Mouse (Mus musculus) small intestine, adult 2 months (tissue): ENCODE measurements around the gene Mctp1. TPM values are rescaled to one million over a fixed set of nuclear protein-coding genes. Genes with fewer than 3 reads are reported as not detected.

ENCODE experiments used
- H3K27ac ChIP-seq: fragments of 200-500 bp; 2 replicates; pipeline ENCODE4 v1.5.1; 2012; ENCODE audit warnings: low read depth, low read length, control low read depth, inconsistent platforms; ENCODE audit not compliant: insufficient read depth
- H3K27me3 ChIP-seq: fragments of 200-500 bp; 2 replicates; pipeline ENCODE4 v1.6.1; 2012; ENCODE audit warnings: mild to moderate bottlenecking, moderate library complexity, low read length, inconsistent platforms; ENCODE audit not compliant: control insufficient read depth, insufficient read depth
- H3K36me3 ChIP-seq: fragments of 200-500 bp; 2 replicates; pipeline ENCODE4 v1.6.1; 2012; ENCODE audit warnings: mild to moderate bottlenecking, low read length, control low read depth, inconsistent platforms; ENCODE audit not compliant: control insufficient read depth, insufficient read depth
- H3K4me1 ChIP-seq: fragments of 200-500 bp; 2 replicates; pipeline ENCODE4 v1.6.1; 2012; ENCODE audit warnings: low read length, inconsistent platforms, mixed read lengths; ENCODE audit not compliant: control insufficient read depth, insufficient read depth, insufficient read length
- H3K4me3 ChIP-seq: fragments of 200-500 bp; 2 replicates; pipeline ENCODE4 v1.5.1; 2012; ENCODE audit warnings: low read depth, mild to moderate bottlenecking, control low read depth, inconsistent platforms, low read length, moderate library complexity
- CTCF ChIP-seq: fragments of 200-500 bp; IDR thresholded peaks from 2 replicates; pipeline ENCODE4 v1.5.1; 2012; ENCODE audit warnings: low read depth, mild to moderate bottlenecking, control low read depth, inconsistent platforms, low read length, moderate library complexity, mixed read lengths; ENCODE audit not compliant: insufficient replicate concordance, insufficient read length; ENCODE audit errors: extremely low read depth
- POLR2A ChIP-seq: fragments of 200-500 bp; IDR thresholded peaks from 2 replicates; pipeline ENCODE4 v1.6.1; 2012; ENCODE audit warnings: low read depth, mild to moderate bottlenecking, control low read depth, inconsistent platforms, low read length, moderate library complexity
- WGBS: fragments of 180-500 bp; shearing (Covaris S2); methylation state at CpG from one replicate; pipeline ENCODE4 v1.1.7; 2018; 5-methylcytosine and 5-hydroxymethylcytosine counted together
- polyA plus RNA-seq: library from polyadenylated mRNA; depleted of rRNA; stranded (reverse); fragments of >200 nt; gene quantifications from 2 replicates; pipeline ENCODE4 v1.2.3, GENCODE M21; 2012

Mctp1 gene
- polyA plus RNA-seq, 1 experiment: 0.14 TPM

DNA sequence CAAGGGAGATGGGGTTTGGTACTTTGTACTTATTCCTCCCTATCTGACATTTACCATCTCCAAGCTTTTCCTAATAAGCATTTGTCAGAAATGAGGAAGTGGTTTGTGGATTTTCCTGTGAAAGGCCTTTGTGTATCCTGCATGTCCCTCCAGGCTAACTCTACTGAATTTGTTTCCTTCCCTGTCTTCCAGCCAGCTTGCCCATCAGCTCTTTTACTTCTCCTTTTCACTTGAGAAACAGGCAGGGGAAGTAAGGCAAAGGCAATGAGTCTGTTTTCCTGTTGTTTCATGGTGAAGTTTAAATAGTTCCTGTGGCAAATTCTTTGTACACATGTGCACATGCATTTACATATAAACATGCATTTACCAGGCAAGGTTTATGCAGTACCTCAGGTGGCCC is 11.6 kb downstream of the Mctp1 start:
- TF ChIP-seq CTCF (no peak), POLR2A (no peak)

GRCm38 (mm10) chr13:76409296-76409695 is 25.0 kb downstream of the Mctp1 start:
- Histone ChIP-seq H3K27ac (no peak overlapping the region), H3K27me3 (no peaks in the 10 kb centered on the region), H3K4me1 (no peaks in the 10 kb centered on the region), H3K36me3 (no peaks in the 10 kb centered on the region), H3K4me3 (no peak overlapping the region)
- 69% methylated on average over 2 of the region's 2 CpGs for WGBS
- TF ChIP-seq POLR2A: no peak
- TF ChIP-seq CTCF: no peak

More for the DNA sequence above, 11.6 kb downstream of the Mctp1 start:
- Histone ChIP-seq H3K27me3 (no peaks in the 10 kb centered on the region), H3K4me1 (no peaks in the 10 kb centered on the region), H3K36me3 (no peaks in the 10 kb centered on the region), H3K27ac (no peak overlapping the region), H3K4me3 (no peak overlapping the region)

- Histone ChIP-seq H3K27me3 (no peaks in the 10 kb centered on the region), H3K4me1 (no peaks in the 10 kb centered on the region), H3K27ac (no peak overlapping the region), H3K36me3 (no peaks in the 10 kb centered on the region), H3K4me3 (no peak overlapping the region)
- TF ChIP-seq POLR2A: no peak
- TF ChIP-seq CTCF: no peak
- 59% methylated on average over 1 of the region's 1 CpGs for WGBS
Measured at GRCm38 (mm10) chr13:76410665-76411064, 26.3 kb downstream of the Mctp1 start.

DNA sequence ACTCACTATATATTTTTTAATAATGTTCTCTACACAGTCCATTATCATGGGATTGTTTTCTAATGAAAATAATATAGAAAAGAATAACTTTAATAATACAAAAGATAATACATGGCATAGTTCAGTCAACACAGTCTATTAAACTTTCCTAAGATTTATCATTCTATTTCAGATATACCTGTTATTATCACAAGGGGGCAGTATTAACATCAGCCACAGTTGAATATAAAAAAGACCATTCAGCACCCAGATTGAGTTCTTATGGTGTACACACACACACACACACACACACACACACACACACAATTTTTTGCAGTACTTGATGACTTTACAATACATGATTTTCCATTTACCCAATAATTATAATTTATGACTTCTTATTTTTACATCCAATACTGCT is 31.0 kb downstream of the Mctp1 start:
- no peak for TF ChIP-seq CTCF
- no peaks in the 10 kb centered on the region for H3K36me3 ChIP-seq

GRCm38 (mm10) chr13:76420111-76420510 is 35.8 kb downstream of the Mctp1 start:
- H3K36me3 ChIP-seq: no peaks in the 10 kb centered on the region
- H3K4me1 ChIP-seq: no peaks in the 10 kb centered on the region
- TF ChIP-seq CTCF (no peak), POLR2A (no peak)
- 58% methylated on average over 4 of the region's 4 CpGs for WGBS
- no peak overlapping the region for H3K27ac ChIP-seq
- H3K4me3 ChIP-seq: no peak overlapping the region
- no peaks in the 10 kb centered on the region for H3K27me3 ChIP-seq

More for the DNA sequence above, 31.0 kb downstream of the Mctp1 start:
- no peak overlapping the region for H3K27ac ChIP-seq
- no peaks in the 10 kb centered on the region for H3K27me3 ChIP-seq
- H3K4me1 ChIP-seq: no peaks in the 10 kb centered on the region
- H3K4me3 ChIP-seq: no peak overlapping the region

DNA sequence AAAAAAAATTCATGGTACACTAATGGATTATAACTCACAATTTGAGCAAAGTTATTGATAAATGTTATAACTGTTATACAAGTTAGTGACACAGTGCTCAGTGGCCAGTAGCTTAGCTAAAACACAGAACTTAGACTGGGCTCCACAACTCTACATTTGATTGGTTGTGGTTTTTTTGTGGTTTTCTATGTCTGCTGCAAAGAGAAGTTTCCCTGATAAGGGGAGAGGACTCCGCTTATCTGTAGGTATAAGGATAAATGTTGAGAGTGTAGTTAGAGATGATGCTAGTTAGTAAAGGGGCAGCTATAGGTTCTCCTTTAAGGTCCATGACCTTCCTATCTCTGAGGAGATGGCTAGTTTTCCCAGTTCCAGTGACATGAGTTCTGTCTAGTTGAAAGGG is 36.7 kb downstream of the Mctp1 start:
- H3K27ac ChIP-seq: no peak overlapping the region
- no peak overlapping the region for H3K4me3 ChIP-seq
- no peaks in the 10 kb centered on the region for H3K27me3 ChIP-seq
- H3K36me3 ChIP-seq: no peaks in the 10 kb centered on the region
- TF ChIP-seq CTCF: no peak
- TF ChIP-seq POLR2A: no peak
- WGBS: 76% methylated on average over 1 of the region's 1 CpGs
- no peaks in the 10 kb centered on the region for H3K4me1 ChIP-seq

- Histone ChIP-seq H3K4me1 (no peaks in the 10 kb centered on the region), H3K4me3 (no peak overlapping the region), H3K36me3 (no peaks in the 10 kb centered on the region), H3K27ac (no peak overlapping the region), H3K27me3 (no peaks in the 10 kb centered on the region)
- TF ChIP-seq CTCF: no peak
- no peak for TF ChIP-seq POLR2A
- 79% methylated on average over 5 of the region's 5 CpGs for WGBS
Measured at GRCm38 (mm10) chr13:76422124-76422523, 37.8 kb downstream of the Mctp1 start.

GRCm38 (mm10) chr13:76429456-76429855 is 45.1 kb downstream of the Mctp1 start:
- 76% methylated on average over 6 of the region's 6 CpGs for WGBS
- no peaks in the 10 kb centered on the region for H3K27me3 ChIP-seq
- TF ChIP-seq CTCF (no peak), POLR2A (no peak)
- no peaks in the 10 kb centered on the region for H3K36me3 ChIP-seq
- H3K4me1 ChIP-seq: no peaks in the 10 kb centered on the region
- H3K27ac ChIP-seq: no peak overlapping the region
- no peak overlapping the region for H3K4me3 ChIP-seq
